Mouse (Mus musculus): ENCODE measurements around the gene Pnkd. TPM values are rescaled to one million over a fixed set of nuclear protein-coding genes. Genes with fewer than 3 reads are reported as not detected.
"Not testable (repeated sequence)": the region's sequence is repeated elsewhere in the genome, so short reads cannot be mapped to it uniquely, and the experiment has no call there.

The Pnkd gene
- polyA plus RNA-seq, 1 experiment from 2014 or later: 132 TPM

- Histone ChIP-seq H3K27me3 (ENCODE audit: control insufficient read depth, insufficient read depth, low read length) (no peaks in the 10 kb centered on the region), H3K4me1 (ENCODE audit: control insufficient read depth, insufficient read depth, low read length) (peaks cover 15% of the 10 kb centered on the region), H3K36me3 (ENCODE audit: control insufficient read depth, insufficient read depth, low read length) (no peaks in the 10 kb centered on the region), H3K9me3 (ENCODE audit: control insufficient read depth, low read depth, low read length) (no peaks in the 10 kb centered on the region), H3K4me3 (ENCODE audit: low read depth, low read length) (no peak overlapping the region), H3K27ac (ENCODE audit: low read length) (no peak overlapping the region), H3K4me2 (replicated peaks; ENCODE audit: low read depth, low read length) (no peak overlapping the region), H3K9ac (replicated peaks; ENCODE audit: low read depth, low read length) (no peak overlapping the region)
- ATAC-seq (ENCODE audit: insufficient number of reproducible peaks, insufficient read depth, low FRiP score, low read depth): no peak
- WGBS: 75% methylated on average over 3 of the region's 3 CpGs
These were observed 49.9 kb downstream of the Pnkd start for GRCm38 (mm10) chr1:74334607-74335006.

- ATAC-seq (ENCODE audit: insufficient number of reproducible peaks, insufficient read depth, low FRiP score, low read depth): no peak
- 66% methylated on average over 4 of the region's 4 CpGs for WGBS
These were observed 50.3 kb downstream of the Pnkd start for GRCm38 (mm10) chr1:74335033-74335432.

DNA sequence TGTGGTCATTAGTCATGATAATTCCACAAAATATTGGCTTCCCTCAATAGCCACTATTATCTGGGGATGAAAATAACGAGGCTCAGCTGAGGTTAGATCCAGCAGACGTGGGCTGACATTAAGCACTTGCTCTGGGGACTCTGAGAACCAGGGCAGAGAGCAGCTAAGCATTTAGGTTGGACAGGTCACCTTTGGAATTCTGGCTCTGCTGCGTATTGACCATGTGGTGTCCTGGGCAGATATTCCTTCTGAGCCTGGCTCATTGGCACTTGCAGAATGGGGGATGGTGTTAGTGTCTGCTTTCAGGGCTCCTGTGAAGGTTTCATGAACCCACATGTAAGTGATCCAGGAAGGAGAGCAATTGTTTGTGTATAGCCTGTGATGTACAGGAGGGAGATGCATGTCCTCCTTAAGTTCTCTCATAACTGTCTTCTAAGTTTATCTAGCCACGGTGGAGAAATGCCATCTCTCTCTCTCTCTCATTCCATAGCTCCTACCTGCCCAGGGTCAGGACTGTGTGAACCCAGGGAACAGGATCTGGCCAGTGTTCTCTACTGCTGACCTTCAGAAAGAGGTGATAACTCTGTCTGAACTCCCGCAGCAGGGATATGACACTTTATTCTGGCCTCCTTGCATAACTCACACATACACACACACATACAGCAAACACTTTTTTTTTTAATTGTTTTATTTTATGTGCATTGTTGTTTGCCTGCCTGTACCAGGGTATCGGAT lies 50.9 kb downstream of the Pnkd start:
- H3K9me3 ChIP-seq (ENCODE audit: control insufficient read depth, low read depth, low read length): no peaks in the 10 kb centered on the region
- no peak for ATAC-seq (ENCODE audit: insufficient number of reproducible peaks, insufficient read depth, low FRiP score, low read depth)

More at GRCm38 (mm10) chr1:74335033-74335432, 50.3 kb downstream of the Pnkd start:
- no peaks in the 10 kb centered on the region for H3K27me3 ChIP-seq (ENCODE audit: control insufficient read depth, insufficient read depth, low read length)
- H3K4me1 ChIP-seq (ENCODE audit: control insufficient read depth, insufficient read depth, low read length): peaks cover 15% of the 10 kb centered on the region
- H3K9me3 ChIP-seq (ENCODE audit: control insufficient read depth, low read depth, low read length): no peaks in the 10 kb centered on the region
- H3K27ac ChIP-seq (ENCODE audit: low read length): no peak overlapping the region
- H3K4me2 ChIP-seq (replicated peaks; ENCODE audit: low read depth, low read length): no peak overlapping the region
- H3K4me3 ChIP-seq (ENCODE audit: low read depth, low read length): no peak overlapping the region
- H3K9ac ChIP-seq (replicated peaks; ENCODE audit: low read depth, low read length): no peak overlapping the region
- H3K36me3 ChIP-seq (ENCODE audit: control insufficient read depth, insufficient read depth, low read length): no peaks in the 10 kb centered on the region

DNA sequence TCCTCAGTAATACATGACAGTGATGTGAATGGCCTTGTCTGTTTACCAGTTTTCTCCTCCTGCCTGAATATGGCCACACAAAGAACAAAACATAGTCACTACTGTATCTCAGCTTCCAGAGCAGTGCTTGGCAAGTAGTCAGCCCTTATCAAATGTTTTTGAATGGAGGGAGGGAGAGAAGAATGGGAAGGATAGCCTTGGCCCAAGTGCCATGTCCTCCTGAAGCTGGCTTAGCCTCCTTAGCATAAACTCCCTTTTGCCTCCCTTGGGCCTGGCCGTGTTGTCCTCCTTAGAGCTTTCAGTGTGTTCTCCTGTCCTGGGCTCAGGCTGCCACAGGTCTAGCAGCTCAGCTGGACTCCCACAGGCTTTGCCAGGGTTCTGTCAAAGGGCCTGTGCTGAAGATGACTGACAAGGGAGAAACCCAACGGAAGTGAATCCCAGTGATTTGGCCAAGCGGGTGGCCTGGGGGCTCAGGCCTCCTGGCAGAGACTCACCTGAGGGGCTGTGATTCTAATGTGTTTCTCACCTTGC lies 52.6 kb downstream of the Pnkd start:
- H3K27me3 ChIP-seq (ENCODE audit: control insufficient read depth, insufficient read depth, low read length): no peaks in the 10 kb centered on the region
- H3K27ac ChIP-seq (ENCODE audit: low read length): no peak overlapping the region
- H3K9ac ChIP-seq (replicated peaks; ENCODE audit: low read depth, low read length): no peak overlapping the region
- ATAC-seq (ENCODE audit: insufficient number of reproducible peaks, insufficient read depth, low FRiP score, low read depth): no peak
- H3K9me3 ChIP-seq (ENCODE audit: control insufficient read depth, low read depth, low read length): no peaks in the 10 kb centered on the region
- H3K4me2 ChIP-seq (replicated peaks; ENCODE audit: low read depth, low read length): no peak overlapping the region
- WGBS: 81% methylated on average over 3 of the region's 3 CpGs
- peaks cover 10% of the 10 kb centered on the region for H3K4me1 ChIP-seq (ENCODE audit: control insufficient read depth, insufficient read depth, low read length)
- H3K4me3 ChIP-seq (ENCODE audit: low read depth, low read length): no peak overlapping the region
- no peaks in the 10 kb centered on the region for H3K36me3 ChIP-seq (ENCODE audit: control insufficient read depth, insufficient read depth, low read length)

More for the DNA sequence above, 50.9 kb downstream of the Pnkd start:
- Histone ChIP-seq H3K4me2 (replicated peaks; ENCODE audit: low read depth, low read length) (no peak overlapping the region), H3K36me3 (ENCODE audit: control insufficient read depth, insufficient read depth, low read length) (no peaks in the 10 kb centered on the region), H3K9ac (replicated peaks; ENCODE audit: low read depth, low read length) (no peak overlapping the region), H3K4me3 (ENCODE audit: low read depth, low read length) (no peak overlapping the region), H3K27ac (ENCODE audit: low read length) (no peak overlapping the region), H3K4me1 (ENCODE audit: control insufficient read depth, insufficient read depth, low read length) (peaks cover 15% of the 10 kb centered on the region), H3K27me3 (ENCODE audit: control insufficient read depth, insufficient read depth, low read length) (no peaks in the 10 kb centered on the region)
- 77% methylated on average over 6 of the region's 6 CpGs for WGBS

DNA sequence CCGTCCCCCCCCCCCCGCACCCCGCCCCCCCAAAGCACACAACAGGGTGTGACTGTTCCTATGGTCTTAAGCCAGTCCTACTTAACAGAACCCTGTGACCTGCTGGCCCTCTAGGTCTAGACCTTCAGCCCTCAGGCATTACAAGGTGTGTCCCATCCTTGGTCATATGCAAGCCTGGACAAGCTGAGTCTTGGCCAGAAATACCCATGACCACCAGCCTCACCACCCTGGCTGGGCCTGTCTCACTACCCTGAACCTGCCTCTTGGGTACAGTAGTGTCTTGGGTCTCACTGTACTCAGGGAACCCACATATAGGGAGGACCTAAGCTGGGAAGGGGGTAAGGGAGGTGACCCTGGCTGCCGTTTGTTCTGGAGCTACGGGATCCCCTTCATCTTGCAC lies 53.3 kb downstream of the Pnkd start:
- no peak for ATAC-seq (ENCODE audit: insufficient number of reproducible peaks, insufficient read depth, low FRiP score, low read depth)
- no peaks in the 10 kb centered on the region for H3K27me3 ChIP-seq (ENCODE audit: control insufficient read depth, insufficient read depth, low read length)

GRCm38 (mm10) chr1:74338626-74339025 lies 53.9 kb downstream of the Pnkd start:
- Histone ChIP-seq H3K9ac (replicated peaks; ENCODE audit: low read depth, low read length) (no peak overlapping the region), H3K4me2 (replicated peaks; ENCODE audit: low read depth, low read length) (no peak overlapping the region), H3K4me3 (ENCODE audit: low read depth, low read length) (no peak overlapping the region), H3K9me3 (ENCODE audit: control insufficient read depth, low read depth, low read length) (no peaks in the 10 kb centered on the region), H3K36me3 (ENCODE audit: control insufficient read depth, insufficient read depth, low read length) (no peaks in the 10 kb centered on the region), H3K27me3 (ENCODE audit: control insufficient read depth, insufficient read depth, low read length) (no peaks in the 10 kb centered on the region), H3K27ac (ENCODE audit: low read length) (no peak overlapping the region), H3K4me1 (ENCODE audit: control insufficient read depth, insufficient read depth, low read length) (peaks cover 2% of the 10 kb centered on the region; the same call in 1 of the 2 replicates)
- 79% methylated on average over 4 of the region's 4 CpGs for WGBS
- ATAC-seq (ENCODE audit: insufficient number of reproducible peaks, insufficient read depth, low FRiP score, low read depth): no peak

More for the DNA sequence above, 53.3 kb downstream of the Pnkd start:
- Histone ChIP-seq H3K9me3 (ENCODE audit: control insufficient read depth, low read depth, low read length) (no peaks in the 10 kb centered on the region), H3K9ac (replicated peaks; ENCODE audit: low read depth, low read length) (no peak overlapping the region), H3K4me3 (ENCODE audit: low read depth, low read length) (no peak overlapping the region), H3K27ac (ENCODE audit: low read length) (no peak overlapping the region), H3K4me1 (ENCODE audit: control insufficient read depth, insufficient read depth, low read length) (peaks cover 8% of the 10 kb centered on the region), H3K36me3 (ENCODE audit: control insufficient read depth, insufficient read depth, low read length) (no peaks in the 10 kb centered on the region), H3K4me2 (replicated peaks; ENCODE audit: low read depth, low read length) (no peak overlapping the region)
- whole genome bisulfite sequencing: 81% methylated on average over 5 of the region's 5 CpGs

DNA sequence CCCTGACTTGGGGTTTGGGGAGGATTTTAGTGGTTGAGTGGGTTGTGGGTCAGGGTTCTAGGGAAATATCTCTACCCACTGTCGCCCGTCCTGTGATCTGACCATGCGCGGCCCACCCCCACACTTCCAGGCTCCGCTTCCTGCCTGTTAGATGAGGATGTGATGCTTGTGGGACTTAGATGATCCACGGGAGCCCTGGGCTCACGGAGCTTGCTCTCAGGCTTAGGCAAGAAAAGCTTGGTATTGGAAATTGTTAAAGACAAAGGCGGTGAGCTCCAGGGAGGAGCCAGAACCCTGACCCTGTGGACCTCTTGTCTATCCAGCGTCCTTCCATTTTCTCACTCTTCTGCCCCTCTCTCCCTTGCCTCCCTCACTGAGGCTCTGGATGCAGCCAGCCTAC lies 55.2 kb downstream of the Pnkd start:
- Histone ChIP-seq H3K27ac (ENCODE audit: low read length) (no peak overlapping the region), H3K4me2 (replicated peaks; ENCODE audit: low read depth, low read length) (no peak overlapping the region), H3K27me3 (ENCODE audit: control insufficient read depth, insufficient read depth, low read length) (no peaks in the 10 kb centered on the region), H3K9ac (replicated peaks; ENCODE audit: low read depth, low read length) (no peak overlapping the region), H3K9me3 (ENCODE audit: control insufficient read depth, low read depth, low read length) (no peaks in the 10 kb centered on the region), H3K4me1 (ENCODE audit: control insufficient read depth, insufficient read depth, low read length) (no peaks in the 10 kb centered on the region), H3K36me3 (ENCODE audit: control insufficient read depth, insufficient read depth, low read length) (no peaks in the 10 kb centered on the region), H3K4me3 (ENCODE audit: low read depth, low read length) (no peak overlapping the region)
- WGBS: 86% methylated on average over 9 of the region's 9 CpGs
- no peak for ATAC-seq (ENCODE audit: insufficient number of reproducible peaks, insufficient read depth, low FRiP score, low read depth)

DNA sequence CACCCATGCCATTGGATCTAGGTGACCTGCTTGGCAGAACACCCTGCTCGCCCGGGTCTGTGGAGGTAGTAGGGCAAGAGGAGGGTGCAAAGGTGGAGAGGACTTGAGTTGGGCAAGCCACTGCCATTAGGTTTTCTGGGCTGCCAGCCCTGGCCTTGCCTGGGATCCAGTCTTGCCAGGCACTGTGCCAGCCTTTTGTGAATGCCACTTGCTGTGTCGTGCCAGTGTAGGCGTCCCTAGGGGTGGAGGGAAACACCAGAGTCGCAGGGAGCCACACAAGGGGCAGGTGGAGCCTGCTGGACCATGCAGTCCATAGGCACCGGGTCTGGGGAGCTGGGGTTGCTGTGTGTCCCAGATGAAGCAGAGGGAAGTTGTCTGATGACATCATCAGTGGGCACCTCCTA lies 55.6 kb downstream of the Pnkd start:
- ATAC-seq (ENCODE audit: insufficient number of reproducible peaks, insufficient read depth, low FRiP score, low read depth): no peak
- no peaks in the 10 kb centered on the region for H3K36me3 ChIP-seq (ENCODE audit: control insufficient read depth, insufficient read depth, low read length)
- H3K4me1 ChIP-seq (ENCODE audit: control insufficient read depth, insufficient read depth, low read length): no peaks in the 10 kb centered on the region
- H3K27ac ChIP-seq (ENCODE audit: low read length): no peak overlapping the region
- no peak overlapping the region for H3K4me2 ChIP-seq (replicated peaks; ENCODE audit: low read depth, low read length)
- no peaks in the 10 kb centered on the region for H3K27me3 ChIP-seq (ENCODE audit: control insufficient read depth, insufficient read depth, low read length)
- no peak overlapping the region for H3K9ac ChIP-seq (replicated peaks; ENCODE audit: low read depth, low read length)
- H3K4me3 ChIP-seq (ENCODE audit: low read depth, low read length): no peak overlapping the region
- H3K9me3 ChIP-seq (ENCODE audit: control insufficient read depth, low read depth, low read length): no peaks in the 10 kb centered on the region
- WGBS: 92% methylated on average over 6 of the region's 6 CpGs

DNA sequence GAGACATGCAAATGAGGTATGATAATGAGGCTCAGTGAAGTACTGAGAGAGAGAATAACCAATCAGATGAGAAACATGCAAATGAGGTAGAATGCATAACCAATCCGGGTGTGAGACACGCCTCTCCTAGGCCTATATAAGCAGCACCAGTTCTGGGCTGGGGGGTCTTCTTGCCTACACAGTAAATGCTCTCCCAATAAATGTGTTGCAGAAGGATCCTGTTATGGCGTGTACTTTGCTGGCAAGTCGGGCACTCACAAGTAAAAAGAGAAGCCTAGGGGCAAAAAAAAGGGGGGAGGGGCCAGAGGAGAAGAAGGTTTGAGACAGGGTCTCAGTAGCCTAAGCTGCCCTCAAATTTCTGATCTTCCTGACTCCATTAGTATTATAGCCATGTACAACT lies 56.3 kb downstream of the Pnkd start:
- not testable (repeated sequence) for H3K9me3 ChIP-seq (ENCODE audit: control insufficient read depth, low read depth, low read length); H3K36me3 ChIP-seq (ENCODE audit: control insufficient read depth, insufficient read depth, low read length); H3K4me1 ChIP-seq (ENCODE audit: control insufficient read depth, insufficient read depth, low read length); H3K4me2 ChIP-seq (replicated peaks; ENCODE audit: low read depth, low read length); H3K27me3 ChIP-seq (ENCODE audit: control insufficient read depth, insufficient read depth, low read length); H3K27ac ChIP-seq (ENCODE audit: low read length); ATAC-seq (ENCODE audit: insufficient number of reproducible peaks, insufficient read depth, low FRiP score, low read depth); H3K4me3 ChIP-seq (ENCODE audit: low read depth, low read length); H3K9ac ChIP-seq (replicated peaks; ENCODE audit: low read depth, low read length)
- WGBS: 96% methylated on average over 4 of the region's 4 CpGs
